Mouse (Mus musculus): Measurements from ENCODE around the gene Mansc1. TPM values are rescaled to one million over a fixed set of nuclear protein-coding genes. Genes with fewer than 3 reads are reported as not detected.

Gene Mansc1
- polyA plus RNA-seq, 1 experiment from 2014 or later, result 13.5 TPM

DNA sequence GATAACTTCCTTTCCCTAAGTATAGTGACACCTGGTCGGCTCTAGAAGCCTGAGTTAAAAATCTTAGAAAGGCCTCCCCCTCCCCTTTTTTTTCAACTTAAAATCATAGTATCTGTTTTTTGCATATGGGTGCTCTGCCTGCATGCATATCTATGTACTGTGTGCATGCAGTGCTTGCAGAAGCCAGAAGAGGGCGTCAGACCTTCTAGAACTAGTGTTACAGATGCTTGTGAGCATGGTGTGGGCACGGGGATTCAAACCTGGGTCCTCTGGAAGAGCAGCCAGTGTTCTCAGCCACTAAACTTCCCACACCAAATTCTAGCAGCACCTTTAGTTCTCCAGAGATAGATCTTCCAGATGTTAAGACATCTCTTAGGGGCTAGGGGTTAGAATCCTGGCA, 14.7 kb downstream of the Mansc1 start:
- no peak overlapping the region for H3K4me3 ChIP-seq (replicated peaks; ENCODE audit: low read depth, low read length)
- H3K4me1 ChIP-seq (replicated peaks; ENCODE audit: insufficient read depth, low read length), result peaks cover 4% of the 10 kb centered on the region; the same call in 1 of the 2 replicates
- no peak overlapping the region for H3K27ac ChIP-seq
- peak; percentile 31; the same call in 1 of the 2 replicates for TF ChIP-seq CTCF (IDR thresholded peaks at IDR 0.05; ENCODE audit: low read depth)
- H3K27me3 ChIP-seq (ENCODE audit: insufficient read depth, low read length), result no peaks in the 10 kb centered on the region
- WGBS, result 53% methylated on average over 3 of the region's 3 CpGs
- H3K36me3 ChIP-seq (ENCODE audit: insufficient read depth, low read length), result no peaks in the 10 kb centered on the region
- DNase-seq (ENCODE audit: low spot score) (no peak), ATAC-seq (replicated peaks; ENCODE audit: low FRiP score, low read depth) (no peak)
- no peak overlapping the region for H3K4me2 ChIP-seq (ENCODE audit: low read length)
- no peaks in the 10 kb centered on the region for H3K9me3 ChIP-seq (replicated peaks; ENCODE audit: low read length)
- no peak overlapping the region for H3K9ac ChIP-seq (ENCODE audit: low read depth, low read length)

DNA sequence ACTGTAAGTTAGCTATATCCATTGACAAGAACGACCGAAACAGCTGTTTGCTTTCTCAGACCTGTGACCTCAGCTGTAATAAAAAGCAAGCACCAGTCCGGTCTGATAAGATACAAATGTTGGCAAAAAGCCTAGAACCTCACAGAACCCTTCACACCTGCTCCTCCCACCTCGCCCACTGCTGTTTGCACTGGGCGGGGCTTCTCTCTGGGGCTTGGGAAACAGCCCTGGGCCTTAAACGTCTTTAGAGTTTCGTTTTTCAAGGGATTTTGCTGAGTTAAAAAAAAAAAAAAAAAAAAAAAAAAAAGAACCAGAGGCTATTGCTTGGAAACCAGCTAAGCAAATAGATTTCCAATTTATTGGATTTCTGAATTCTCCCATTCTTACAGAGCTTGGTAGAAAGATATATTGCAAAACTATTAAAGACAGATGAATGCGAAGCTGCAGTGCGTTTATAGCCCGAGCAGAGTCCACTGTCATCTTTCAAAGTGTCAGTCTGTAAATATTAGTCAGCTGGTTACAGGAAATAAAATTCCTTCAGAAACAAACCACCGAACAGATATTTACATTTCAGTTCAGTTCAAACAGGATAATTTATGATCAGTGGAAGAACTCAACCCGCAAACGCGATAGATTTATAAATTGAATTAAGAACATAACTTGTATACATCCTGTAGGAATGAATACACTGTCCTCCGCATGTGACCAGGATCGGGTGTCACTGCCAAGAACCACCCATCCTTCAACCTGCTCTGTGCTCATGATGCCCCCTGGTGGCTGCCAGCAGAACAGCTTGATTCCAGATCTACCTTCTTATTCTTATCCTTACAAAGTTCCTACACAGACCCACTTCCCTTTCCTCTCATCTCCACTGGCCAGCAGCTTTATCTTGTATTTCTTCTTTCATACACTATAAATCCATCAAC, 17.3 kb downstream of the Mansc1 start:
- Histone ChIP-seq H3K27me3 (ENCODE audit: insufficient read depth, low read length) (no peaks in the 10 kb centered on the region), H3K9ac (ENCODE audit: low read depth, low read length) (no peak overlapping the region), H3K4me3 (replicated peaks; ENCODE audit: low read depth, low read length) (no peak overlapping the region), H3K36me3 (ENCODE audit: insufficient read depth, low read length) (no peaks in the 10 kb centered on the region), H3K9me3 (replicated peaks; ENCODE audit: low read length) (no peaks in the 10 kb centered on the region), H3K4me2 (ENCODE audit: low read length) (peak overlapping the region; percentile 39), H3K27ac (no peak overlapping the region), H3K4me1 (replicated peaks; ENCODE audit: insufficient read depth, low read length) (peaks cover 8% of the 10 kb centered on the region)
- TF ChIP-seq CTCF (IDR thresholded peaks at IDR 0.05; ENCODE audit: low read depth), result peak; percentile 100
- ATAC-seq (replicated peaks; ENCODE audit: low FRiP score, low read depth), result peak; percentile 66
- WGBS, result 6% methylated on average over 16 of the region's 16 CpGs
- DNase-seq (ENCODE audit: low spot score), result peak; percentile 90

DNA sequence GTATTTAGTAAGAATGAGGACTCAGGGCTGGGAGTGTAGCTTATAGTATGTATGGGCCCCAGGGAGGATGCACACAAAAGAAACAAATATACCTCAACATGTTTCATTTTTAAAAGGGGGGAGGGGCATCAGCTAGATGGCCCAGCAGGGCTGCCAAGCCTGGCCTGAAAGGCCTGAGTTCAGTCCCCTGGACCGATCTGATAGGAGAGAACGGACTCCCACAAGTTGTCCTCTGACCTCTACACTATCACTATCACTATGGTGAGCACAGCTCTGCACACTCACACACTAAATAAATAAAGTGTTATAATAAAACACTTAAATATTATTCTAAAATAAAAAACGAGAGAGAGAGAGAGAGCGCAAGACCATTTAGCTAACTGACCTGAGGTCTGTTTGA, 18.0 kb downstream of the Mansc1 start:
- ATAC-seq (replicated peaks; ENCODE audit: low FRiP score, low read depth) (0 out of 2 replicates have a peak, but pooled peaks have one; percentile 27), DNase-seq (ENCODE audit: low spot score) (no peak)
- Histone ChIP-seq H3K36me3 (ENCODE audit: insufficient read depth, low read length) (no peaks in the 10 kb centered on the region), H3K4me2 (ENCODE audit: low read length) (peak overlapping the region; percentile 39; the same call in 1 of the 2 replicates), H3K9me3 (replicated peaks; ENCODE audit: low read length) (no peaks in the 10 kb centered on the region), H3K27ac (no peak overlapping the region), H3K9ac (ENCODE audit: low read depth, low read length) (no peak overlapping the region), H3K4me3 (replicated peaks; ENCODE audit: low read depth, low read length) (no peak overlapping the region), H3K4me1 (replicated peaks; ENCODE audit: insufficient read depth, low read length) (peaks cover 9% of the 10 kb centered on the region), H3K27me3 (ENCODE audit: insufficient read depth, low read length) (no peaks in the 10 kb centered on the region)
- 34% methylated on average over 4 of the region's 4 CpGs for WGBS
- no peak for TF ChIP-seq CTCF (IDR thresholded peaks at IDR 0.05; ENCODE audit: low read depth)

DNA sequence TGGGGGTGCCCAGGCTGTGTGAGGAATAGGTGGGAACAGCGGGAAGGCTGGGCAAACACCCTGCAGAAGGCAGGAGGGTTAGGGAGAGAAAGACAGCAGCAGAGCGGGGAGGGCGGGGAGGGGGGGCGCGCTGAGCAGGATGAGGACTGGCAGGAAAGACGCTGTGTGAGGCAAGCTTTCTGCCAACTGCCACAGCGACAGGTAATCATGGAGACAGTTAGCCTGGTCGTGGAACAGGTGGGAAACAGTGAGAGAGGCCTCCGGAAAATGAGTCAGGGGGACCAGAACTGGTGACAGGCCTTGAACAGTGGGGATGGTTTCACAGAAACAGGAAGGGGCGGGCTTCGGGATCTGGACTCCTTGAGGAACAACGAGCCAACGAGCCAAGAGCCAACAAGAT, 20.4 kb downstream of the Mansc1 start:
- Histone ChIP-seq H3K36me3 (ENCODE audit: insufficient read depth, low read length) (no peaks in the 10 kb centered on the region), H3K4me3 (replicated peaks; ENCODE audit: low read depth, low read length) (no peak overlapping the region), H3K4me1 (replicated peaks; ENCODE audit: insufficient read depth, low read length) (peaks cover 12% of the 10 kb centered on the region), H3K4me2 (ENCODE audit: low read length) (no peak overlapping the region), H3K9ac (ENCODE audit: low read depth, low read length) (no peak overlapping the region), H3K27ac (no peak overlapping the region), H3K9me3 (replicated peaks; ENCODE audit: low read length) (no peaks in the 10 kb centered on the region), H3K27me3 (ENCODE audit: insufficient read depth, low read length) (no peaks in the 10 kb centered on the region)
- ATAC-seq (replicated peaks; ENCODE audit: low FRiP score, low read depth) (no peak), DNase-seq (ENCODE audit: low spot score) (no peak)
- no peak for TF ChIP-seq CTCF (IDR thresholded peaks at IDR 0.05; ENCODE audit: low read depth)
- 80% methylated on average over 13 of the region's 13 CpGs for WGBS

- no peak overlapping the region for H3K4me2 ChIP-seq (ENCODE audit: low read length)
- no peak for TF ChIP-seq CTCF (IDR thresholded peaks at IDR 0.05; ENCODE audit: low read depth)
Observed at GRCm38 (mm10) chr6:134610380-134610779, 21.9 kb downstream of the Mansc1 start.

GRCm38 (mm10) chr6:134606949-134607746, 25.1 kb downstream of the Mansc1 start:
- TF ChIP-seq CTCF (IDR thresholded peaks at IDR 0.05; ENCODE audit: low read depth), result peak; percentile 87
- Histone ChIP-seq H3K36me3 (ENCODE audit: insufficient read depth, low read length) (no peaks in the 10 kb centered on the region), H3K4me1 (replicated peaks; ENCODE audit: insufficient read depth, low read length) (peaks cover 13% of the 10 kb centered on the region; the same call in 1 of the 2 replicates), H3K27ac (peak overlapping the region; percentile 63), H3K9ac (ENCODE audit: low read depth, low read length) (no peak overlapping the region), H3K4me3 (replicated peaks; ENCODE audit: low read depth, low read length) (no peak overlapping the region), H3K9me3 (replicated peaks; ENCODE audit: low read length) (no peaks in the 10 kb centered on the region), H3K27me3 (ENCODE audit: insufficient read depth, low read length) (no peaks in the 10 kb centered on the region), H3K4me2 (ENCODE audit: low read length) (no peak overlapping the region)
- peak; percentile 66 for ATAC-seq (replicated peaks; ENCODE audit: low FRiP score, low read depth)
- peak; percentile 93 for DNase-seq (ENCODE audit: low spot score)
- 40% methylated on average over 9 of the region's 9 CpGs for WGBS

More at GRCm38 (mm10) chr6:134610380-134610779, 21.9 kb downstream of the Mansc1 start:
- Histone ChIP-seq H3K9ac (ENCODE audit: low read depth, low read length) (no peak overlapping the region), H3K36me3 (ENCODE audit: insufficient read depth, low read length) (no peaks in the 10 kb centered on the region), H3K4me3 (replicated peaks; ENCODE audit: low read depth, low read length) (no peak overlapping the region), H3K27me3 (ENCODE audit: insufficient read depth, low read length) (no peaks in the 10 kb centered on the region), H3K9me3 (replicated peaks; ENCODE audit: low read length) (no peaks in the 10 kb centered on the region), H3K27ac (no peak overlapping the region), H3K4me1 (replicated peaks; ENCODE audit: insufficient read depth, low read length) (peaks cover 17% of the 10 kb centered on the region)
- 75% methylated on average over 9 of the region's 9 CpGs for WGBS
- DNase-seq (ENCODE audit: low spot score) (no peak), ATAC-seq (replicated peaks; ENCODE audit: low FRiP score, low read depth) (no peak)

All from kidney, postnatal 0 days (tissue).